Mouse (Mus musculus) embryonic facial prominence, embryonic 12.5 days (tissue): Measurements from ENCODE around the gene Zfp146. TPM values are rescaled to one million over a fixed set of nuclear protein-coding genes. Genes with fewer than 3 reads are reported as not detected.
"Not testable (repeated sequence)": the region's sequence is repeated elsewhere in the genome, so short reads cannot be mapped to it uniquely, and the experiment has no call there.

Experiments
- ATAC-seq: fragments of 200-750 bp; cut with Nextera tagmentation; 2 replicates; pipeline ENCODE4 v1.8.0; 2017; ENCODE audit not compliant: insufficient number of reproducible peaks, insufficient read depth, low FRiP score, low TSS enrichment
- H3K27ac ChIP-seq: fragments of 300-500 bp; sonication (generic); 2 replicates; pipeline ENCODE4 v1.5.1; 2016; ENCODE audit warnings: mild to moderate bottlenecking
- H3K27me3 ChIP-seq: fragments of 300-500 bp; sonication (generic); 2 replicates; pipeline ENCODE4 v1.6.1; 2016; ENCODE audit warnings: mild to moderate bottlenecking, moderate library complexity
- H3K36me3 ChIP-seq: fragments of 300-500 bp; sonication (generic); 2 replicates; pipeline ENCODE4 v1.6.1; 2016; ENCODE audit warnings: mild to moderate bottlenecking
- H3K4me1 ChIP-seq: fragments of 300-500 bp; sonication (generic); 2 replicates; pipeline ENCODE4 v1.6.1; 2016
- H3K4me2 ChIP-seq: fragments of 300-500 bp; sonication (generic); replicated peaks from 2 replicates; pipeline ENCODE4 v1.6.1; 2016; ENCODE audit warnings: mild to moderate bottlenecking, moderate library complexity
- H3K4me3 ChIP-seq: fragments of 300-500 bp; sonication (generic); 2 replicates; pipeline ENCODE4 v1.5.1; 2016; ENCODE audit warnings: mild to moderate bottlenecking
- H3K9ac ChIP-seq: fragments of 300-500 bp; sonication (generic); 2 replicates; pipeline ENCODE4 v1.6.1; 2016; ENCODE audit warnings: mild to moderate bottlenecking, moderate library complexity
- H3K9me3 ChIP-seq: fragments of 300-500 bp; sonication (generic); 2 replicates; pipeline ENCODE4 v1.6.1; 2016; ENCODE audit warnings: mild to moderate bottlenecking, moderate library complexity
- WGBS: fragments of 180-500 bp; shearing (Covaris S2); methylation state at CpG from one replicate; pipeline ENCODE4 v1.1.7; 2016; 5-methylcytosine and 5-hydroxymethylcytosine counted together
- polyA plus RNA-seq: library from polyadenylated mRNA; unstranded; fragments of >200 nt; fragmentation: Nextera tagmentation; extraction: Ambion mirVana; gene quantifications from 2 replicates; pipeline ENCODE4 v1.2.1, GENCODE M21; 2016

The Zfp146 gene
- polyA plus RNA-seq, 1 experiment from 2014 or later: 20.6 TPM

DNA sequence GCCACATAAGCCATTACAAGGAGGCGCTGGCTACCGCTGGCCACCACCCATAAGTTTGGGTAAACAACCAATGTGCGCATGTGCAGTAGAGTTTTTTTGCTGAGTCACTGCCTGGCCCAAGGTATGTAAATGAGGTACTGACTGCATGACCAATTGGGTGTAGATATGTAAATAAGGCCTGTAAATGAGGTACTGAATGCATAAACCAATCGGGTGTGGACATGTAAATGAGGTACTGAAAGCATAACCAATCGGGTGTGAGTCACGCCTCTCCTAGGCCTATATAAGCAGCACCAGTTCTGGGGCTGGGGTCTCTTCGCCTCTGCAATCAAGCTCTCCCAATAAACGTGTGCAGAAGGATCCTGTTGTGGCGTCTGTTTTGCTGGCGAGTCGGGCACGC lies 51.6 kb downstream of the Zfp146 start:
- ATAC-seq, H3K4me2 ChIP-seq, H3K9me3 ChIP-seq, H3K27me3 ChIP-seq, H3K27ac ChIP-seq, H3K4me3 ChIP-seq, H3K36me3 ChIP-seq, H3K4me1 ChIP-seq, H3K9ac ChIP-seq: not testable (repeated sequence)
- WGBS: 92% methylated on average over 12 of the region's 12 CpGs

GRCm38 (mm10) chr7:30116076-30116475 lies 53.5 kb downstream of the Zfp146 start:
- H3K9me3 ChIP-seq: peaks cover 5% of the 10 kb centered on the region
- H3K27ac ChIP-seq: no peak overlapping the region
- ATAC-seq: no peak
- 0 out of 2 replicates have a peak, but pooled peaks cover 3% of the 10 kb centered on the region for H3K36me3 ChIP-seq
- H3K4me1 ChIP-seq: 0 out of 2 replicates have a peak, but pooled peaks cover under 1% of the 10 kb centered on the region
- no peak overlapping the region for H3K4me2 ChIP-seq
- H3K27me3 ChIP-seq: no peaks in the 10 kb centered on the region
- H3K9ac ChIP-seq: no peak overlapping the region
- WGBS: 92% methylated on average over 5 of the region's 5 CpGs
- no peak overlapping the region for H3K4me3 ChIP-seq

Other genes starting within 250 kb of the Zfp146 start
- 17.2 and 18.0 TPM in 2 replicates for gene Zfp74, start 215.7 kb downstream of the Zfp146 start, polyA plus RNA-seq
- 20.4 and 23.2 TPM in 2 replicates for gene Zfp568, start 185.8 kb downstream of the Zfp146 start, polyA plus RNA-seq
- 5.7 and 6.3 TPM in 2 replicates for gene Zfp14, start 118.4 kb downstream of the Zfp146 start, polyA plus RNA-seq
- gene Zfp82, start 96.8 kb downstream of the Zfp146 start, polyA plus RNA-seq: 5.2 and 7.7 TPM in 2 replicates
- 3.3 and 4.4 TPM in 2 replicates for gene Gm26920, start 79.3 kb downstream of the Zfp146 start, polyA plus RNA-seq
- 16.3 and 19.5 TPM in 2 replicates for gene Zfp566, start 79.2 kb downstream of the Zfp146 start, polyA plus RNA-seq
- gene Zfp260, start 75.0 kb downstream of the Zfp146 start, polyA plus RNA-seq: 148 and 151 TPM in 2 replicates
- gene Zfp382, start 47.8 kb downstream of the Zfp146 start, polyA plus RNA-seq: 13.1 and 16.3 TPM in 2 replicates
- 4.2 and 4.7 TPM in 2 replicates for gene Cox7a1, start 14.4 kb upstream of the Zfp146 start, polyA plus RNA-seq
- gene Capns1, start 29.1 kb upstream of the Zfp146 start, polyA plus RNA-seq: 80.5 and 86.6 TPM in 2 replicates
- 161 and 181 TPM in 2 replicates for gene Polr2i, start 62.2 kb upstream of the Zfp146 start, polyA plus RNA-seq
- 224 and 250 TPM in 2 replicates for gene Tbcb, start 62.5 kb upstream of the Zfp146 start, polyA plus RNA-seq
- gene Ovol3, start 66.0 kb upstream of the Zfp146 start, polyA plus RNA-seq: 0.38 TPM in 1 of 2 replicates, not detected in the other
- 0.33 and 0.40 TPM in 2 replicates for gene Thap8, start 110.3 kb upstream of the Zfp146 start, polyA plus RNA-seq
- gene Wdr62, start 110.7 kb upstream of the Zfp146 start, polyA plus RNA-seq: 8.9 and 9.9 TPM in 2 replicates
- 54.0 and 55.1 TPM in 2 replicates for gene Clip3, start 122.0 kb upstream of the Zfp146 start, polyA plus RNA-seq
- 88.6 and 92.2 TPM in 2 replicates for gene Alkbh6, start 139.0 kb upstream of the Zfp146 start, polyA plus RNA-seq
- 94.9 and 101 TPM in 2 replicates for gene Syne4, start 145.1 kb upstream of the Zfp146 start, polyA plus RNA-seq
- 0.87 and 2.9 TPM in 2 replicates for gene E130208F15Rik, start 152.0 kb upstream of the Zfp146 start, polyA plus RNA-seq
- gene Sdhaf1, start 154.1 kb upstream of the Zfp146 start, polyA plus RNA-seq: 21.8 and 23.4 TPM in 2 replicates
- 8.3 and 8.6 TPM in 2 replicates for gene Lrfn3, start 193.0 kb upstream of the Zfp146 start, polyA plus RNA-seq
- gene Tyrobp, start 244.0 kb upstream of the Zfp146 start, polyA plus RNA-seq: 16.7 and 18.7 TPM in 2 replicates